Mouse (Mus musculus): ENCODE measurements around the gene Mrpl16. TPM values are rescaled to one million over a fixed set of nuclear protein-coding genes. Genes with fewer than 3 reads are reported as not detected.

Gene Mrpl16
- 31.1 TPM for polyA plus RNA-seq (2014; fragmentation: Illumina TruSeq; extraction: RNeasy Lipid Tissue Mini Kit (QIAGEN cat#74804); ENCODE audit: low read depth, low replicate concordance)

GRCm38 (mm10) chr19:11770205-11770892, at the start of gene Mrpl16:
Gene Mrpl16 (plus strand): TSS chr19:11770391.

GRCm38 (mm10) chr19:11747298-11747697, 22.9 kb upstream of the Mrpl16 start, which contains the start of gene Gif:
Gene Gif (plus strand): TSS chr19:11747554.

DNA sequence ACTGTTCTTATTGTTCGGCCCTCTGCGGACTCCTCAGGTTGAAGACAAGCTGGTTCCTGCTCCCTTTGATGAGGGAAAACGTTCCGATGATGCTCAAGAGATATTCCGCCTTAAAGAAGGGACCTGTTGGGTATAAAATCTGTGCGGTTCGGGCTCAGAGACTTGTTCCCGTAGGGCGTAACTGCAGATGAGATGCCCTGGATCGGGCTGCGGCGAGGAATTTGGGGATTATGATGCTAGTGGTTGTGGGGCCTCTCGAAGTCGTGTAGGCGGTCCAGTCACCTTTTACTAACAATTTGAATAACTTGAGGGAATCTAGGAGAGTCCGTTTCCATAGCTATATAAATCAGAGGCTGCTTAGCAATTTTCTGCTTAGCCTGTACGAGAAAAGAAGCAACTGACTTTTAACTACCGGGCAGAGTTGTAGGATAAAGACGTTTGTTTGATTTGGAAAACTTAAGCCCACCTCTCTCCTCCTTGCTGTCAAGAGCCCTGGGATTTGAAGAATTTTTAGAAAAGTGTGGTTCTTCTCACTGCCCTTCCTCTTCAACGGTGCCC, 49.0 kb downstream of the Mrpl16 start, which contains the start of gene Stx3:
Gene Stx3, minus strand, starts transcription at position 261 of the 558 bp plus-strand sequence.

Other genes starting within 250 kb of the Mrpl16 start
- 6.2 TPM for gene Ms4a4d, start 233.6 kb upstream of the Mrpl16 start, polyA plus RNA-seq (2014; fragmentation: Illumina TruSeq; extraction: RNeasy Lipid Tissue Mini Kit (QIAGEN cat#74804); ENCODE audit: low read depth, low replicate concordance)
- 1.1 TPM for gene Ms4a6d, start 165.5 kb upstream of the Mrpl16 start, polyA plus RNA-seq (2014; fragmentation: Illumina TruSeq; extraction: RNeasy Lipid Tissue Mini Kit (QIAGEN cat#74804); ENCODE audit: low read depth, low replicate concordance)
- gene Ms4a2, start 146.7 kb upstream of the Mrpl16 start, polyA plus RNA-seq (2014; fragmentation: Illumina TruSeq; extraction: RNeasy Lipid Tissue Mini Kit (QIAGEN cat#74804); ENCODE audit: low read depth, low replicate concordance), result not detected
- gene Ms4a3, start 129.5 kb upstream of the Mrpl16 start, polyA plus RNA-seq (2014; fragmentation: Illumina TruSeq; extraction: RNeasy Lipid Tissue Mini Kit (QIAGEN cat#74804); ENCODE audit: low read depth, low replicate concordance), result not detected
- not detected for gene Oosp2, start 109.8 kb upstream of the Mrpl16 start, polyA plus RNA-seq (2014; fragmentation: Illumina TruSeq; extraction: RNeasy Lipid Tissue Mini Kit (QIAGEN cat#74804); ENCODE audit: low read depth, low replicate concordance)
- not detected for gene Oosp1, start 79.2 kb upstream of the Mrpl16 start, polyA plus RNA-seq (2014; fragmentation: Illumina TruSeq; extraction: RNeasy Lipid Tissue Mini Kit (QIAGEN cat#74804); ENCODE audit: low read depth, low replicate concordance)
- not detected for gene Oosp3, start 73.3 kb upstream of the Mrpl16 start, polyA plus RNA-seq (2014; fragmentation: Illumina TruSeq; extraction: RNeasy Lipid Tissue Mini Kit (QIAGEN cat#74804); ENCODE audit: low read depth, low replicate concordance)
- 0.62 TPM for gene Gif, start 22.8 kb upstream of the Mrpl16 start, polyA plus RNA-seq (2014; fragmentation: Illumina TruSeq; extraction: RNeasy Lipid Tissue Mini Kit (QIAGEN cat#74804); ENCODE audit: low read depth, low replicate concordance)
- 1.3 TPM for gene Stx3, start 49.0 kb downstream of the Mrpl16 start, polyA plus RNA-seq (2014; fragmentation: Illumina TruSeq; extraction: RNeasy Lipid Tissue Mini Kit (QIAGEN cat#74804); ENCODE audit: low read depth, low replicate concordance)
- gene Olfr1417, start 68.8 kb downstream of the Mrpl16 start, polyA plus RNA-seq (2014; fragmentation: Illumina TruSeq; extraction: RNeasy Lipid Tissue Mini Kit (QIAGEN cat#74804); ENCODE audit: low read depth, low replicate concordance), result not detected
- not detected for gene Olfr1418, start 90.7 kb downstream of the Mrpl16 start, polyA plus RNA-seq (2014; fragmentation: Illumina TruSeq; extraction: RNeasy Lipid Tissue Mini Kit (QIAGEN cat#74804); ENCODE audit: low read depth, low replicate concordance)
- not detected for gene Olfr1419, start 104.7 kb downstream of the Mrpl16 start, polyA plus RNA-seq (2014; fragmentation: Illumina TruSeq; extraction: RNeasy Lipid Tissue Mini Kit (QIAGEN cat#74804); ENCODE audit: low read depth, low replicate concordance)
- gene Olfr1420, start 116.2 kb downstream of the Mrpl16 start, polyA plus RNA-seq (2014; fragmentation: Illumina TruSeq; extraction: RNeasy Lipid Tissue Mini Kit (QIAGEN cat#74804); ENCODE audit: low read depth, low replicate concordance), result not detected
- gene Patl1, start 142.0 kb downstream of the Mrpl16 start, polyA plus RNA-seq (2014; fragmentation: Illumina TruSeq; extraction: RNeasy Lipid Tissue Mini Kit (QIAGEN cat#74804); ENCODE audit: low read depth, low replicate concordance), result 13.0 TPM
- 30.9 TPM for gene Osbp, start 195.6 kb downstream of the Mrpl16 start, polyA plus RNA-seq (2014; fragmentation: Illumina TruSeq; extraction: RNeasy Lipid Tissue Mini Kit (QIAGEN cat#74804); ENCODE audit: low read depth, low replicate concordance)